Comparison of ENCODE assay signal across 12 mouse cellular contexts in the genomic region with DNA sequence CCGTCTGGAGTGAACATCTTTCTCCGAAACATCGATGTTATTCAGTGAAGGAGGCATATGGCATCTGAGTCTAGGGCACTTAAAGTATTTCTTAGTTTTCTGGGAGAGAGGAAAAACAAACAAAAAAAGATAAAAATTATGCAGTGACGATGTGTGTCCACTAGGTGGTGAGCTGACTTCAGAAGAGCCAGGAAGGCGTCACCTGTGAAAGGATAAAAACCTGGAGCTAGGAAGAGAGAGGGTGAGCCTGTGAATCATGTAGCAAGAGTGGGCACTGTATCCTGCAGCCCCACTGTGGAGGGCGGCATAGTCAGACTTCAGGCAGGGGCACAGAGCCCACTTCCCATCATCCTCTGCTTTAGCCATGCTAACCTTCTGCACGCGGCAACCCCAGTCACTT. TPM values are rescaled to one million over a fixed set of nuclear protein-coding genes. Genes with fewer than 3 reads are reported as not detected.
DNase-seq lines count a peak whose midpoint lies in the region; ATAC-seq and TF ChIP-seq lines count a peak whose summit lies in the region.
"Had no signal": no experiment of that assay in that cellular context is flagged by ENCODE, and none has a peak within 500 bp of the region (broad histone marks: within the 10 kb centered on the region; RNA-seq: fewer than 3 reads in every experiment).

No protein-coding gene starts in this region.

- no peak for TF ChIP-seq POLR2A in cerebellum, adult 2 months (IDR thresholded peaks at IDR 0.05; ENCODE audit: borderline replicate concordance, insufficient read depth, low read length)
- TF ChIP-seq POLR2A in liver, adult 2 months (IDR thresholded peaks at IDR 0.05; ENCODE audit: extremely low read depth, insufficient read depth, low read length), result no peak
- TF ChIP-seq POLR2A in MEL (IDR thresholded peaks at IDR 0.05; ENCODE audit: control insufficient read depth in 1 of 2, insufficient read depth in 1 of 2, low read depth in 1 of 2, low read length in 2 of 2, poor library complexity in 1 of 2), result no peak

- no peak overlapping the region for H3K27ac ChIP-seq in cerebellum, adult 2 months (ENCODE audit: insufficient read depth, low read length)
- no peak overlapping the region for H3K27ac ChIP-seq in liver, adult 2 months (replicated peaks; ENCODE audit: insufficient read depth, low read depth, low read length)
- no peak overlapping the region for H3K27ac ChIP-seq in liver, embryonic 11.5 days (ENCODE audit: low read depth, low read length)
- H3K27ac ChIP-seq in MEL (ENCODE audit: control insufficient read depth, low read depth, low read length), result no peak overlapping the region
- H3K27ac ChIP-seq: macrophage had no signal

- H3K79me2 ChIP-seq in liver, adult 2 months (ENCODE audit: control insufficient read depth, insufficient read depth, low read length), result no peaks in the 10 kb centered on the region
- H3K79me2 ChIP-seq in MEL (ENCODE audit: control insufficient read depth, insufficient read depth, low read length, poor library complexity), result no peaks in the 10 kb centered on the region

- TF ChIP-seq RAD21 in MEL (IDR thresholded peaks at IDR 0.05; ENCODE audit: low read depth, low read length), result peak; percentile 38

- no peaks in the 10 kb centered on the region for H3K27me3 ChIP-seq in cerebellum, adult 2 months (ENCODE audit: control insufficient read depth, insufficient read depth, low read length)
- peaks cover 4% of the 10 kb centered on the region; the same call in 1 of the 2 replicates for H3K27me3 ChIP-seq in liver, adult 2 months (ENCODE audit: control insufficient read depth, insufficient read depth, low read length)
- no peaks in the 10 kb centered on the region for H3K27me3 ChIP-seq in liver, embryonic 11.5 days (replicated peaks; ENCODE audit: control insufficient read depth, insufficient read depth, low read length)
- H3K27me3 ChIP-seq in MEL (ENCODE audit: control insufficient read depth in 1 of 2, insufficient read depth in 2 of 2, low read length in 2 of 2), result no peaks in the 10 kb centered on the region

- DNase-seq in cerebellum, adult 2 months, result no peak
- no peak for DNase-seq in cerebellum, adult 11 months
- DNase-seq in liver, adult 2 months (ENCODE audit: extremely low read depth, low read depth, low spot score), result peak; percentile 30
- DNase-seq in liver, embryonic 11.5 days (ENCODE audit: low spot score), result no peak
- DNase-seq in MEL (ENCODE audit: low read depth, low spot score), result peak; percentile 10
- DNase-seq in lung, postnatal 36 days, result peak; percentile 57
- no peak for DNase-seq in spleen, postnatal 36 days (ENCODE audit: low spot score in 2 of 2)
- DNase-seq in cerebellum, adult 8-10 months, result no peak
- DNase-seq: layer of hippocampus, adult 9-11 months had no signal

- H3K9ac ChIP-seq in liver, adult 2 months (ENCODE audit: low read depth, low read length), result no peak overlapping the region
- no peak overlapping the region for H3K9ac ChIP-seq in liver, embryonic 11.5 days (ENCODE audit: low read depth, low read length)
- no peak overlapping the region for H3K9ac ChIP-seq in MEL (ENCODE audit: control insufficient read depth, low read depth, low read length, poor library complexity, severe bottlenecking)

- no peaks in the 10 kb centered on the region for H3K36me3 ChIP-seq in liver, adult 2 months (ENCODE audit: control insufficient read depth, insufficient read depth, low read length)
- no peaks in the 10 kb centered on the region for H3K36me3 ChIP-seq in liver, embryonic 11.5 days (ENCODE audit: control insufficient read depth, insufficient read depth, low read length)
- no peaks in the 10 kb centered on the region for H3K36me3 ChIP-seq in MEL (ENCODE audit: control insufficient read depth in 1 of 2, insufficient read depth in 2 of 2, low read length in 2 of 2)

- H3K4me3 ChIP-seq in cerebellum, adult 2 months (replicated peaks; ENCODE audit: insufficient read depth, low read depth, low read length), result no peak overlapping the region
- H3K4me3 ChIP-seq in liver, adult 2 months (ENCODE audit: insufficient read depth, low read depth, low read length), result no peak overlapping the region
- H3K4me3 ChIP-seq in liver, embryonic 11.5 days (ENCODE audit: low read depth, low read length), result no peak overlapping the region
- no peak overlapping the region for H3K4me3 ChIP-seq in MEL (ENCODE audit: control insufficient read depth in 1 of 2, insufficient read depth in 1 of 2, low read depth in 2 of 2, low read length in 2 of 2)

- no peaks in the 10 kb centered on the region for H3K4me1 ChIP-seq in cerebellum, adult 2 months (ENCODE audit: control insufficient read depth, insufficient read depth, low read length)
- H3K4me1 ChIP-seq in liver, adult 2 months (ENCODE audit: control insufficient read depth, insufficient read depth, low read length), result peaks cover 12% of the 10 kb centered on the region
- no peaks in the 10 kb centered on the region for H3K4me1 ChIP-seq in liver, embryonic 11.5 days (replicated peaks; ENCODE audit: control insufficient read depth, insufficient read depth, low read length)
- no peaks in the 10 kb centered on the region for H3K4me1 ChIP-seq in MEL (ENCODE audit: control insufficient read depth in 1 of 2, insufficient read depth in 2 of 2, low read length in 2 of 2)

- no peaks in the 10 kb centered on the region for H3K9me3 ChIP-seq in liver, embryonic 11.5 days (ENCODE audit: control insufficient read depth, low read length)
- no peaks in the 10 kb centered on the region for H3K9me3 ChIP-seq in MEL (replicated peaks; ENCODE audit: insufficient read depth, low read length)

- ATAC-seq in liver, embryonic 11.5 days (replicated peaks; ENCODE audit: low FRiP score), result no peak

- peak; percentile 65; the same call in 1 of the 2 replicates for TF ChIP-seq CTCF in cerebellum, adult 2 months (IDR thresholded peaks at IDR 0.05; ENCODE audit: borderline replicate concordance, insufficient read depth, low read depth, low read length)
- peak; percentile 47 for TF ChIP-seq CTCF in liver, adult 2 months (IDR thresholded peaks at IDR 0.05; ENCODE audit: low read depth, low read length)
- peak; percentile 24 to 47 (median 40); a peak in 4 of 6 replicates for TF ChIP-seq CTCF in MEL (IDR thresholded peaks at IDR 0.05 in 2 of 3, conservative IDR thresholded peaks at IDR 0.05 in 1 of 3; ENCODE audit: control insufficient read depth in 1 of 3, insufficient read depth in 1 of 3, low read depth in 2 of 3, low read length in 3 of 3, poor library complexity in 1 of 3, severe bottlenecking in 1 of 3)

- WGBS in cerebellum, adult 2 months, result 47% methylated on average over 8 of the region's 8 CpGs
- WGBS in liver, adult 2 months, result 41% methylated on average over 8 of the region's 8 CpGs
- WGBS in liver, embryonic 11.5 days, result 46% methylated on average over 8 of the region's 8 CpGs

- no peak for TF ChIP-seq EP300 in MEL (IDR thresholded peaks at IDR 0.05; ENCODE audit: low read depth in 1 of 2, low read length in 2 of 2)

- H3K4me2 ChIP-seq in liver, embryonic 11.5 days, result no peak overlapping the region

TF ChIP-seq in MEL, 35 proteins besides CTCF, POLR2A, EP300 and RAD21:
- TF ChIP-seq SIN3A (IDR thresholded peaks at IDR 0.05; ENCODE audit: low read length) (no peak), SMC3 (IDR thresholded peaks at IDR 0.05; ENCODE audit: low read depth, low read length) (peak; percentile 12; the same call in 1 of the 2 replicates)

RNA-seq across cellular contexts. Expression of a gene that starts 37.9 kb away (rescaled TPM):
- 0.03 TPM in 1 of 2 replicates, not detected in the other for polyA plus RNA-seq in cerebellum, adult 2 months (2012; rRNA removed)
- total RNA-seq in liver, adult 2 months (2014; rRNA removed), result 5.6 and 32.1 TPM in 2 replicates
- polyA plus RNA-seq in liver, adult 2 months (2012; rRNA removed), result 0.35 and 0.55 TPM in 2 replicates
- polyA plus RNA-seq in liver, embryonic 11.5 days (2014; fragmentation: Nextera tagmentation; extraction: Ambion mirVana), result not detected in 2 replicates
- total RNA-seq in MEL (2012; rRNA removed), result not detected in 2 replicates
- not detected for polyA plus RNA-seq in MEL (2012; ENCODE audit: insufficient read depth in 1 of 2, insufficient read length in 2 of 2, low read depth in 1 of 2, low replicate concordance in 2 of 2, missing spikeins in 1 of 2)
- polyA plus RNA-seq: forebrain, embryonic 11.5 days; heart, embryonic 14.5 days; macrophage had no signal

RNA-seq across cellular contexts. Expression of a gene that starts 58.0 kb away (rescaled TPM):
- polyA plus RNA-seq in cerebellum, adult 2 months (2012; rRNA removed), result 188 and 231 TPM in 2 replicates
- total RNA-seq in liver, adult 2 months (2014; rRNA removed), result 3.2 and 3.6 TPM in 2 replicates
- 2.6 and 3.1 TPM in 2 replicates for polyA plus RNA-seq in liver, adult 2 months (2012; rRNA removed)
- 1.2 and 3.3 TPM in 2 replicates for polyA plus RNA-seq in liver, embryonic 11.5 days (2014; fragmentation: Nextera tagmentation; extraction: Ambion mirVana)
- total RNA-seq in MEL (2012; rRNA removed), result not detected in 2 replicates
- polyA plus RNA-seq in MEL (2012; ENCODE audit: insufficient read depth in 1 of 2, insufficient read length in 2 of 2, low read depth in 1 of 2, low replicate concordance in 2 of 2, missing spikeins in 1 of 2), result not detected

Comparison
In these comparisons a context has a peak if more than half of its experiments do, and no peak if none do; other contexts are left out.
1. DNase-seq: peak in liver, adult 2 months (single experiment), MEL (single experiment) and lung, postnatal 36 days (single experiment); none in cerebellum, adult 2 months (0 of 2), cerebellum, adult 11 months (single experiment), liver, embryonic 11.5 days (single experiment), spleen, postnatal 36 days (0 of 2) and cerebellum, adult 8-10 months (single experiment).
2. RNA of a gene that starts 58.0 kb away (polyA plus RNA-seq): 188 to 231 TPM in cerebellum, adult 2 months; 1.2 to 3.3 TPM in liver, embryonic 11.5 days, 2.6 to 3.1 TPM in liver, adult 2 months and not detected in MEL; every median in the first group is over 10 times any median in the second.
3. Peak in every context shown above with its lines, with median percentiles within 50 percentile points of each other: CTCF ChIP-seq.